Mouse (Mus musculus) MEL-GATA-1-ER (cell line): ENCODE results near the gene Srebf1.

ENCODE experiments used
- DNase-seq: peaks from one replicate; pipeline ENCODE4 v3.0.0-alpha.2; 2012; ENCODE audit warnings: low read depth; ENCODE audit errors: extremely low read depth

The Srebf1 gene

GRCm38 (mm10) chr11:60206207-60206606 lies 16.2 kb downstream of the Srebf1 start:
- no peak for DNase-seq

DNA sequence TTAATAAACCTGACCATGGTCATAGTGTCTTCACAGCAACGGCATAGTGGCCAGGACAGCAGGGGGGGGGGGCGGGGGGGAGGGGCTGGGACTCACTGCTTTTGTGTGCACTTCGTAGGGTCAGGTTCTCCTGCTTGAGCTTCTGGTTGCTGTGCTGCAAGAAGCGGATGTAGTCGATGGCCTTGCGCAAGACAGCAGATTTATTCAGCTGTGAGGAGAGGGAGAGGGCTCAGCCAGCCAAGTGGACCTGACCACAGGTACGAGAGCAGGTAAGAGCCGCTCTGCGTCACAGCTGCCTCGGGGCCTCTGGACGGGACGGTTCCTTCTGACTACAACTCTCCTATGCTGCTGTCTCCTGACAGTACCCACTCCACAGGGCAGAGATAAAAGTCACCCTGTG lies 17.4 kb downstream of the Srebf1 start:
- DNase-seq: no peak

DNA sequence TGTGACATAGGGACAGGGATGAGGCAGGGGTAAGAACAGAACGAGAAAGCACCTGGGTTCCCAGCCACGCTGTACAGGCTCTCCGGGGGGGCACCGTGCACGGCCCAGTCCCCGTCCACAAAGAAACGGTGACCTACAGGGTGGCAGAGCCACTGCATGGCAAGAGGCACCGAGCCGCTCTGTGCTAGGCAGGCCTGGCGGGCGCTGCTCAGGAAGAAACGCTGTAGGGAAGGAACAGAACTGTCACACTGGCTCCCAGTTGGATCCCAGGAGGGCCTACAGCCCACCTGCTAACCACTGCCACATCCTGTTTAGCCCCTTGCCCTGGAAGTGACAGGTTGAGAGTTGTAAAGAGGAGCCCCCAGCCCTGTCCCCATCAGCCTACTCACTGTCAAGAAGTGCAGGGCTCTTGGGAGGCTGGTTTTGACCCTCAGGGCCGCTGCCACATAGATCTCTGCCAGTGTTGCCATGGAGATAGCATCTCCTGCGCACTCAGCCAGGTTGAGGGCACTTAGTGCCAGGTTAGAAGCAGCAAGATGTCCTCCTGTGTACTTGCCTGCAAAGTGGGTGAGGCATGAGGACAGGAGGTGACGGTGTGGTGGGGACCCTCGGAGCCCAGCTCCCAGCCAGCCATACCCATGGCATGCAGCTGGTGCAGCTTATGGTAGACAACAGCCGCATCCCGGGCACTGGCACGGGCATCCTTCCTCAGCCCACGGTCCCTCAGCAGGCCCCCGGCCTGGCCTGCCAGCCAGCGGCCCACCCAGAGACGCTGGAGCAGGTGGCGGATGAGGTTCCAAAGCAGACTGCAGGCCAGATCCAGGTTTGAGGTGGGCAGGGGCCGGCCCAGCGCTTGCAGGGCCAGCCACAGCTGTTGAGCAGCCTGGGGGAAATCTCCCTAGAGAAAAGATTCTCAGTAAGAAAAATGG lies 19.4 kb downstream of the Srebf1 start:
- DNase-seq: no peak

GRCm38 (mm10) chr11:60200384-60200783 lies 22.0 kb downstream of the Srebf1 start:
- no peak for DNase-seq

DNA sequence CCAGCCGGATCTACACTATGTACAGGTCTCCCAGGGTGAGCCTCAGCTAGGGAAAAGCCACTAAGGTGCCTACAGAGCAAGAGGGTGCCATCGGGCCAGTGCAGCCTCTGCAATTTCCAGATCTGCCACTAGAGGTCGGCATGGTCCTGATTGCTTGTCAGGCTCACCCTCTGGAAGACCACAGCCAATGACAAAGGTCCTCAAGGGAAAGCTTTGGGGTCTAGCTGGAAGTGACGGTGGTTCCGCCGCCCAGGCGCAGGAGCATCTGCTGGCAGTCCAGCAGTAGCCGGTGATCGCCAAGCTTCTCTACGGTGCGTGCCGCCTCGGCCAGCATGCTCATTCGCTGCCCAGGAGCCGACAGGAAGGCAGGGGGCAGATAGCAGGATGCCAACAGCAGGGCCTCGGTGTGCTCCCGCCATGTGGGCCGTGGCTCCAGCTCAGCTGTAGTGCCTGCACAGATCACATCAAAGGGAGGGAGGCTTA lies 22.6 kb downstream of the Srebf1 start:
- DNase-seq: peak; percentile 64

- no peak for DNase-seq
These were observed 23.7 kb downstream of the Srebf1 start for GRCm38 (mm10) chr11:60198651-60199050.

DNA sequence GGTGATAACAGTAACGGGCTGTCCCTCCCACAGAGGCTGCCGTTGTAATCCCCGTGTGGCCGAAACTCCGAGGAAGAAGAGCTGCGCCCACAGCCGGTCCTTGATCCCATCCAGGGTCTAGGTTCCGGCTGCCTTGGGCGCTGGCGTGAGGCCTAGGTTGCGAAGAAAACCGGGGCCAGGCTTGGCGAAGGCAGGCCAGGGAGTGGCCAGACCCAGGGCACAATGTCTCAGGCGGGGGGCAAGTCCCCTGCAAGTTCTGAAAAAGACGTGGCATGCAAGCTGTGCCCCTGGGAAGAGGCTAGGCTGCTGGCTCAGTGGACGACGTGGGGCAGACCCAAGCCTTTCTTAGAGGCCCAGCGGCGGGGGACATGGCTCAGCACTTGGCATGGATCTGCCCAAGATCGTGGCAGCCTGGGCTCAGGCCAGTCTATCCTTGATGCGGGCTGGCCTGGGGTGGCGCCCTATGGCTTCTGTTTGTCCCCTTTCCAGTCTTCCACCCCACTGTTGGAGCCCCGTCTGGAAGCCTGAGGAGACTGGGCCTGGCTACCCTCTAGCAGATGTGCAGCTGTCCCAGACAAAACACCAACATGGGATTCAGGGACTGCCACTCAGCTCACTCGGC lies 24.3 kb downstream of the Srebf1 start:
- no peak for DNase-seq

GRCm38 (mm10) chr11:60196344-60196743 lies 26.0 kb downstream of the Srebf1 start:
- DNase-seq: no peak

DNA sequence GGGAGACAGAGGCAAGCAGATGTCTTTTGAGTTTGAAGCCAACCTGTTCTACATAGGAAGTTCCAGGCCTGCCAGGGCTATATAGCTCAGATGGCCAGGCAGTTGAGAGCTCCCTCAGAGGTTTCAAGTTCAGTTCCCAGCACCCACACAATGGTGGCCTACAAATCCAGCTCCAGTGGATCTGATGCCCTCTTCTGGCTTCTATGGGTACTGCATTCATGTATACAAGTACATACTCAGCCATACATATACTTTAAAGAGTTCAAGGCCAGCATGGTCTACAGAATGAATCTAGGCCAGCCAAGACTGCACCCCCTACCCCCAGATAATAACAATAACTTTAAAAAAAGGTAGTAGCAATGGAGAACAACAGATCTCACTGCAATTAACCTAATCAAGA lies 27.3 kb downstream of the Srebf1 start:
- DNase-seq: no peak

GRCm38 (mm10) chr11:60193556-60193955 lies 28.8 kb downstream of the Srebf1 start:
- DNase-seq: no peak

GRCm38 (mm10) chr11:60192534-60192933 lies 29.8 kb downstream of the Srebf1 start:
- no peak for DNase-seq

DNA sequence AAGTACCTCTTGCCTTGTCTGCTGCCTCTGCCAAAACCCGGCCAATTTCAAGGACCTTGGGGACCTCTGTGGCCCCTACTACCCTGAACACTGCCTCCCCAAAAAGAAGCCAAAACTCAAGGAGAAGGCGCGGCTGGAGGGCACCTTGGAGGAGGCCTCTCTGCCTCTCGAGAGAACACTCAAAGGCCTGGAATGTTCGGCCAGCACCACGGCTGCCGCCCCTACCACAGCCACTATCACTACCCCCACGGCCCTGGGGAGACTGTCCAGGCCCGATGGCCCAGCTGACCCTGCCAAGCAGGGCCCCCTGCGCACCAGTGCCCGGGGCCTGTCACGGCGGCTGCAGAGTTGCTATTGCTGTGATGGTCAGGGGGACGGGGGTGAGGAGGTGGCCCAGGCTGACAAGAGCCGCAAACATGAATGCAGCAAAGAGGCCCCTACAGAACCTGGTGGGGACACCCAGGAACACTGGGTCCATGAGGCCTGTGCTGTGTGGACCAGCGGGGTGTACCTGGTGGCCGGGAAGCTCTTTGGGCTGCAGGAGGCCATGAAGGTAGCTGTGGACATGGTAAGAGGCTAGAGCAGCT lies 32.2 kb downstream of the Srebf1 start:
- DNase-seq: no peak

DNA sequence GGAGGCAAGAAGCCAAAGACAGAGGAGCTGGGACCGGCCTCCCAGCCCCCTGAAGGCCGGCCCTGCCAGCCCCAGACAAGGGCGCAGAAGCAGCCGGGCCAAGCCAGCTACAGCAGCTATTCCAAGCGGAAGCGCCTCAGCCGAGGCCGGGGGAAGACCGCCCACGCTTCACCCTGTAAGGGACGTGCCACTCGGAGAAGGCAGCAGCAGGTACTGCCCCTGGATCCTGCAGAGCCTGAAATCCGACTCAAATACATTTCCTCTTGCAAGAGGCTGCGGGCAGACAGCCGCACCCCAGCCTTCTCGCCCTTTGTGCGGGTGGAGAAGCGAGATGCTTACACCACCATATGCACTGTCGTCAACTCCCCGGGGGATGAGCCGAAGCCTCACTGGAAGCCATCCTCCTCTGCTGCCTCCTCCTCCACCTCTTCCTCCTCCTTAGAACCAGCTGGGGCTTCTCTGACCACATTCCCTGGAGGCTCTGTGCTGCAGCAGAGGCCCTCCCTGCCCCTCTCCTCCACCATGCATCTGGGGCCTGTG lies 32.8 kb downstream of the Srebf1 start:
- no peak for DNase-seq

DNA sequence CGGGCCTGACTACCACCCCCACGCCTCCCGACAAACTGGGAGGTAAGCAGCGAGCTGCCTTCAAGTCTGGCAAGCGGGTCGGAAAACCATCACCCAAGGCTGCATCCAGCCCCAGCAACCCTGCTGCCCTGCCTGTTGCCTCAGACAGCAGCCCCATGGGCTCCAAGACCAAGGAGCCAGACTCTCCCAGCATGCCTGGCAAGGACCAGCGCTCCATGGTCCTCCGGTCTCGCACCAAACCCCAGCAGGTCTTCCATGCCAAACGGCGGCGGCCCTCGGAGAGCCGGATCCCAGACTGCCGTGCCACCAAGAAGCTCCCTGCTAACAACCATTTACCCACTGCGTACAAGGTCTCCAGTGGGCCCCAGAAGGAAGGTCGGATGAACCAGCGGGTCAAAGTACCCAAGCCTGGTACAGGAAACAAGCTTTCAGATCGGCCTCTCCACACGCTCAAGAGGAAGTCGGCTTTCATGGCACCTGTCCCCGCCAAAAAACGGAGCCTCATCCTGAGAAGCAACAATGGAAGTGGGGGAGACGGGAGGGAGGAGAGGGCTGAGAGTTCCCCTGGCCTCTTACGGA lies 34.0 kb downstream of the Srebf1 start:
- DNase-seq: no peak

DNA sequence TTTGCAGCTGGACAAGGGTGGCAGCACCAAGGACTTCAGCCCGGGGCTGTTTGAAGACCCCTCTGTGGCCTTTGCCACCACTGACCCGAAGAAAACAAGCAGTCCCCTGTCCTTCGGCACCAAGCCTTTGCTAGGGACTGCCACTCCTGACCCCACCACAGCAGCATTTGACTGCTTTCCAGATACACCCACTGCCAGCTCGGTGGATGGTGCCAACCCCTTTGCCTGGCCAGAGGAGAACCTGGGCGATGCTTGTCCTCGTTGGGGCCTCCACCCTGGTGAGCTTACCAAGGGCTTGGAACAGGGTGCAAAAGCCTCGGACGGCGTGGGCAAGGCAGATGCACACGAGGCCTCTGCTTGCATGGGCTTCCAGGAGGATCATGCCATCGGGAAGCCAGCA lies 35.3 kb downstream of the Srebf1 start:
- no peak for DNase-seq

GRCm38 (mm10) chr11:60185396-60186231 lies 36.8 kb downstream of the Srebf1 start:
- no peak for DNase-seq

DNA sequence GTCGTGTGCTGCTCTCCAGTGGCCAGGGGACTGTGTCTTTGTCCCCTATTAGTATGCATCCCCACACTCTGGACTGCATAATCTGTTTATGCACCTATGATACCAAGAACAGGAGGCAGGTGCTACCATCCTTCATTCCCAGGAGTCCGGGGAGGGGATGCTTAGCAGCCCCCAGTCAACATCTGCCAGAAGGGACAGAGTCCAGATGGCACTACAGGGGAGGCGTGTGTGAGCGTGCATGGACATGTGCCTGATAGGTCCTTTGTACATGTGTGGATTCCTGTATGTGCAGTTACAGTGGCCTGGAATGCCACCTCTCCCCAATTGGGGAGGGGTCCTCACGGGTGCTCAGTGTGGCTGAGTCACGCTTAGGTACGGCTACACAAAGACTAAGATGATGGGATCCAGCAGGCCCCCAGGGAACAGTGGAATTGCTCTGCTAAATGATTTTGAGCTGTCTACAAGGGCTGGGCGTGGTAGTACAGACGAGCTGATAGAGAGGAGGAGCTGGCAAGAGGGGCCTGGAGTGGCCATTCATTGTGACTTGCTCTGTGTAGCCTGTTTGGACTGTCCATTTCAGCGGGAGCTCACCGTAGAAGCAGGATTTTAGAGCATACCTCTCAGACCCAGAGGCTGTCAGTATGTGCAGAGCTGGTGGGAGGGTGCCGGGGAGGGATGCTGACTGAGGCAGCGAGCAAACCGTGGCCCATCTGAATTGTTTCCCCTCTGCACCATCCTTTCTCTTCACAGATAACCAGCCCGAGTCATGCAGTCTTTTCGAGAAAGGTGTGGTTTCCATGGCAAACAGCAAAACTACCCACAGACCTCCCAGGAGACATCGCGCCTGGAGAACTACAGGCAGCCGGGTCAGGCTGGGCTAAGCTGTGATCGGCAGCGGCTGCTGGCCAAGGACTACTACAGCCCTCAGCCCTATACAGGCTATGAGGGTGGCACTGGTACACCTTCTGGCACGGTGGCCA lies 37.7 kb downstream of the Srebf1 start:
- DNase-seq: no peak

DNA sequence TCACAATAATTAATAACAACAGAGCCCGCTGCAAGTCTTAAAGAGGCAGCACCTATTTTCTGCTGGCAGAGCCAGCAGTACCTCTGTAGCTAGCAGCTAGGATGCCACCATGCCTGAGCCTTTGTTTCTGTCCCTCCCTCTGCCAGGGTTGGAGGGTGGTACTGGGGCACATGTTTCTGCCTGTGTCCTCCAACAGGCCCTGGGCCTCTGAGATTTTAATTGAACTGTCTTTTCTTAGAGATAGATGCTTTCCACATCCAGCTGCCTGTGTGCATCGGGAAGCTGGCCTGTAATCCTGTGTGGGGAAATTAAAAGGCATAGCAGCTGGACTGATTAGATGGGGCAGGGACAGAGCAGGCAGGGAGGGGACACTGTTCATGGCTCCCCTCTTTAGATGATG lies 39.6 kb downstream of the Srebf1 start:
- no peak for DNase-seq

DNA sequence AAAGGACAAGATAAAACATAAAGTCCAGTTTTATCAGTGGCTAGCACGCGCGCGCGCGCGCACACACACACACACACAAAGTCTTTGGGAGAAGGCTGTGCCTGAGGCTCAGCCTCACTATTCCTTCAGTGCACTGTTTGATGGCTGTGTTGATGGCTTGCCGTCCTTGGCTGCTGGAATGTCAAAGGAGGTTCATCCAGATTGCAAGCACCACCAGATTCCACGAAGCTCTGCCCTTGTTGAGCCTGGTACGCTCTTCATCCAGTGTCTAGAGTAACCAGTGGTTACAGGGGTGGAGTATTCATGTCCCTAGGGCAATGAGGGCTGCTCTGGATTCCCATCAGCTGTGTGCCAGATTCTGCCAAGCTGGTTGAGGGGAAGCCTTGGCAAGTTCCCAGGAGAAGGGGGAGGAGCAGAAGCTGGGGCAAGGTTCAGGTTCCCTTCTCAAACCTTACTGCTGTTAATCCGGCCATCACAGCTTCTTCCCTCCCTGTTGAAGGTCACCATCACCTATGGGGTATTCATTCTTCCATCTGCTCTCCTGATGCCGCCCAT lies 40.2 kb downstream of the Srebf1 start:
- DNase-seq: no peak
